Mouse (Mus musculus) retina, adult 2 months (tissue): ENCODE measurements around the gene Vmn1r10.

Source experiments
- DNase-seq: peaks from one replicate; pipeline ENCODE4 v3.0.0-alpha.2; 2012; ENCODE audit warnings: low read depth, low spot score

The Vmn1r10 gene

DNA sequence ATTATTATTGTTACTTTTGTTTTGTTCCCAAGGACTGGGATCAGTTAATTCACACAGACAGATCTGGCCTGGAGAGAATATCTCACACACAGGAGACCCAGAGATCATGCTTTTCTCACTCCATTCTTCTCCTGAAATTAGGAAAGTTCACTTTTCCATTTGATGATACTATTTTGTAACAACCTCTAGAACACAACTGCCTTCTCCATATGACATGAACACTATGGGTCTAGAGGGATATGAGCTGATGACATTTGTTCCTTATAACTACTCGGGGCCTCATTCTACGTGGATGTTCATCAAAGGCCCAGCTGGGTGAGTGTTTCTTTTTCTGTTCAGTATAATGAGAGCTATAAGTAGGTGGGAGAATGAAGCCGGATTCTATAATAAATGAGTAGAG is at the start of gene Vmn1r10:
Gene Vmn1r10 (plus strand): TSS at position 301 of the 400 bp plus-strand sequence.
- DNase-seq, result no peak

DNA sequence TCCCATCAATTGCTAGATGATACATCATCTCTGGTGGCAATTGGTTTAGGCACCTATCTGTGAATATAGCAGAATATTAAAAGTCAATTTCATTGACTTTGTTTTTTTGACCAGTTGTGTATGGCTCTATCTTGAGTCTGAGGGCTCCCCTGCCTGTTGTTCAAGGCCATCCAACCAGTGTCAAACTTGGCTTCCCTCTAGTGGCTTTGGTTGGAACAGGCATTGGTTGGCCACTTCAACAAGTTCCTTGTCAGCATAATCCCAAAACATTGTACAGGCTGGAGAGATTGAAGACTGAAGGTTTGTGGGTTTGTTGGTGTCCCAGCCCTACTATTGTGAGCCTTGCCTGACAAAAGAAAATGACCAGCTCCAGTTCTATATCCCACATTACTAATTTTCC is 45.5 kb upstream of the Vmn1r10 start:
- DNase-seq, result no peak

DNA sequence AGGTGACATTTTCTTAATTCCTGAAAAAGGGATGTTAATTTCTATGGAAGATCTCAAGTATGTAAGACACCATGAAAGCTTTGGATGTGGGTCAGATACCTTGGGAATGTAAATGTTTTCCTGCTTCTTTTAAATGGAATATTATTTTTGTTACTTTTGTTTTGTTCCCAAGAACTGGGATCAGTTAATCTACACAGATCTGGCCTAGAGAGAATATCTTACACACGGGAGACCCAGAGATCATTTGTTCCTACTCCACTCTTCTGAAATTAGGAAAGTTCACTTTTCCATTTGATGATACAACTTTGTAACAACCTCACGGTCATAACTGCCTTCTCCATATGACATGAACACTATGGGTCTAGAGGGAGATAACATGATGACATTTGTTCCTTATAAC is 42.8 kb upstream of the Vmn1r10 start, which contains the start of gene Vmn1r9:
Gene Vmn1r9 (plus strand): TSS at position 301 of the 400 bp plus-strand sequence.
- no peak for DNase-seq

DNA sequence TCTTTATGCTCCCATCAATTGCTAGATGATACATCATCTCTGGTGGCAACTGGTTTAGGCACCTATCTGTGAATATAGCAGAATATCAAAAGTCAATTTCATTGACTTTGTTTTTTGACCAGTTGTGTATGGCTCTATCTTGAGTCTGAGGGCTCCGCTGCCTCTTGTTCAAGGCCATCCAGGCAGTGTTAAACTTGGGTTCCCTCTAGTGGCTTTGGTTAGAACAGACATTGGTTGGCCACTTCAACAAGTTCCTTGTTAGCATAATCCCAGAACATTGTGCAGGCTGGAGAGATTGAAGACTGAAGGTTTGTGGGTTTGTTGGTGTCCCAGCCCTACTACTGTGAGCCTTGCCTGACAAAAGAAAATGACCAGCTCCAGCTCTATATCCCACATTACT is 2.9 kb upstream of the Vmn1r10 start:
- no peak for DNase-seq

DNA sequence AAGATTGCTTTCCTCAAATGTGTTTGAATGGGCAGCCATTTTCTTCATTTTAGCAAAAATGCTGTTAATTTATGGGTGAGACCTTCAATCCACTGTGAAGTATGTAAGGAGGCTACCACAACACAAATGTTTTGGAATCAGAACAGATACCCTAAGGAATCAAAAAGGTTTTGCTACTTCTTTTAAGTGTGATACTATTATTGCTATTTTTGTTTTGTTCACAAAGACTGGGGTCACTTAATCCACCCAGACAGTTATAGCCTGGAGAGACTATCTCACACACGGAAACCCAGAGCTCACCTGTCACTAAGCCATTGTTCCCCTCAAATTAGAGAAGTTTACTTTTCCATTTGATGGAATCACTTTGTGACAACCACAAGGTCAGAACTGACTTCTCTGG is 23.9 kb downstream of the Vmn1r10 start, which contains the start of gene Vmn1r11:
Gene Vmn1r11 (plus strand): TSS at position 301 of the 400 bp plus-strand sequence.
- DNase-seq, result no peak

DNA sequence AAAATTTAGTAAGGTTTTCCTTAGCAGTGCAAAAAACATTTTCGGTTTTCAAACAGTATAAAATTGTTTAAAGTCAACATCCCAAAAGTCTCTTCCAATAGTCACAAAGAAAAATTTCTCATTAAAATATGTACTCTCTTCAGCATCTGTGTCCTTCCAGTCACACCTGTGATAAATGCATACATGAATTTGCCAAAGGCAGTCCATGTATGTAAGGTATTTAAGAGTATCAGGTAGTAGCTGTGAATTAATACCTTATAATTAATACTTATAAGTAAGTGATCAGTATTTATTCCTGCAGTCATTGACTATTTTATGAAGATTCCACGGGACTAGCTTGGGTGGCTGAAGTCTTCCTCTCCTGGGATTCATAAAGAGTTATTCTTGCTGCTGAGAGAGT is 47.4 kb downstream of the Vmn1r10 start, which contains the start of gene Vmn1r12:
Gene Vmn1r12 (plus strand): TSS at position 301 of the 400 bp plus-strand sequence.
- no peak for DNase-seq
